ENCODE assay signal across 22 mouse cellular contexts in the genomic region with DNA sequence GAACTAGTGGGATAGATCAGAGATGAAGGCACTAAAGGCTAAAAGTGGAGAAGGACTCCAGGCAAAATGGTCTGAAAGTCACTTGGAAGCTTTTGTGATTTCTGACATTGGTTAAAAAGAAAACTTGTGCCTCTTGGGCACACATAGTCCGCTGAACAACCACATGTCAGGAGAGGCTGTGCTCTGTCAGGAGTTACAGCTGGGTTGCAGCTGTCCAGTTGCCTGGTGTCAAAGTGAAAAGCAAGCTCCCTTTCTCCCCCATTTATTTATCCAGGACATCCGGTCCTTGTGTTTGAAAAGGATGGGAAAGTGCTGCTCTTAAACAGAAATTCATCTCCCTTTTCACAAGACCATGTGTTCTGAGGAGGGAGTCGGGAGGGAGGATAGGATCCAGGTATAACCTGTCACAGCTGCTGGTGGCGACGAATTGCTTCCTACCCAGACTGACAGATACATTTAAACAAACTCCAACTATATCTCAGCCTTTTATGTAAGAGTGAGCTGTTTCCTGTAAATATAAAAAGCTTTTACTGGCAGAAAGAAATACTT.
DNase-seq lines count a peak whose midpoint lies in the region; ATAC-seq lines count a peak whose summit lies in the region.
"Had no signal": no experiment of that assay in that cellular context is flagged by ENCODE, and none has a peak within 500 bp of the region (broad histone marks: within the 10 kb centered on the region; RNA-seq: fewer than 3 reads in every experiment).

No protein-coding gene starts in this region.

- ATAC-seq in hindbrain, embryonic 11.5 days (ENCODE audit: low FRiP score), result no peak
- peak; percentile 55; the same call in 1 of the 2 replicates for ATAC-seq in lung, embryonic 15.5 days (ENCODE audit: borderline replicate concordance, extremely low read depth, low FRiP score, low TSS enrichment)
- ATAC-seq in intestine, embryonic 16.5 days, result peak; percentile 56; the same call in 1 of the 2 replicates
- ATAC-seq: activated CD4-positive, CD25-positive, alpha-beta regulatory T cell, adult 4 months had no signal

- H3K36me3 ChIP-seq in hindbrain, embryonic 10.5 days, result no peaks in the 10 kb centered on the region
- no peaks in the 10 kb centered on the region for H3K36me3 ChIP-seq in hindbrain, embryonic 11.5 days (ENCODE audit: control insufficient read depth, insufficient read depth, low read length)
- H3K36me3 ChIP-seq in lung, embryonic 15.5 days, result no peaks in the 10 kb centered on the region
- no peaks in the 10 kb centered on the region for H3K36me3 ChIP-seq in intestine, embryonic 16.5 days (ENCODE audit: control insufficient read depth, insufficient read depth, low read length)
- H3K36me3 ChIP-seq: embryonic facial prominence, embryonic 12.5 days; forebrain, embryonic 12.5 days; hindbrain, embryonic 12.5 days; limb, embryonic 10.5 days; liver, embryonic 15.5 days; midbrain, embryonic 12.5 days had no signal

- no peak overlapping the region for H3K4me3 ChIP-seq in hindbrain, embryonic 10.5 days
- no peak overlapping the region for H3K4me3 ChIP-seq in hindbrain, embryonic 11.5 days (ENCODE audit: low read depth, low read length)
- no peak overlapping the region for H3K4me3 ChIP-seq in lung, embryonic 15.5 days
- no peak overlapping the region for H3K4me3 ChIP-seq in intestine, embryonic 16.5 days (ENCODE audit: low read length)
- H3K4me3 ChIP-seq: embryonic facial prominence, embryonic 12.5 days; erythroblast, embryonic 14.5 days; forebrain, embryonic 12.5 days; hindbrain, embryonic 12.5 days; limb, embryonic 10.5 days; liver, embryonic 15.5 days; midbrain, embryonic 12.5 days had no signal

- peak; percentile 4 for DNase-seq in hindbrain, embryonic 10.5 days (ENCODE audit: low spot score)
- DNase-seq in hindbrain, embryonic 11.5 days (ENCODE audit: low spot score), result no peak
- DNase-seq in lung, postnatal 14 days, result no peak
- peak; percentile 5 for DNase-seq in mesoderm, embryonic 11.5 days (ENCODE audit: low read depth, low spot score)
- DNase-seq in adrenal gland, postnatal 14 days, result no peak
- no peak for DNase-seq in adrenal gland, postnatal 36 days
- DNase-seq: adrenal gland, postnatal 10 days; cerebellum, adult 8-10 months; cerebellum, postnatal 36 days; gastrocnemius, postnatal 25 days; kidney, adult 8-10 months; liver had no signal

- H3K4me2 ChIP-seq in hindbrain, embryonic 11.5 days (replicated peaks; ENCODE audit: low read depth, low read length), result no peak overlapping the region
- no peak overlapping the region for H3K4me2 ChIP-seq in lung, embryonic 15.5 days
- no peak overlapping the region for H3K4me2 ChIP-seq in intestine, embryonic 16.5 days (ENCODE audit: low read depth, low read length)
- H3K4me2 ChIP-seq: embryonic facial prominence, embryonic 12.5 days; forebrain, embryonic 12.5 days; hindbrain, embryonic 12.5 days; liver, embryonic 15.5 days; midbrain, embryonic 12.5 days had no signal

- H3K4me1 ChIP-seq in hindbrain, embryonic 10.5 days (replicated peaks), result no peaks in the 10 kb centered on the region
- H3K4me1 ChIP-seq in hindbrain, embryonic 11.5 days (replicated peaks; ENCODE audit: control insufficient read depth, insufficient read depth, low read length), result no peaks in the 10 kb centered on the region
- 0 out of 2 replicates have a peak, but pooled peaks cover 5% of the 10 kb centered on the region for H3K4me1 ChIP-seq in lung, embryonic 15.5 days
- no peaks in the 10 kb centered on the region for H3K4me1 ChIP-seq in intestine, embryonic 16.5 days (ENCODE audit: control insufficient read depth, insufficient read depth, low read length)
- H3K4me1 ChIP-seq: embryonic facial prominence, embryonic 12.5 days; forebrain, embryonic 12.5 days; hindbrain, embryonic 12.5 days; limb, embryonic 10.5 days; liver, embryonic 15.5 days; midbrain, embryonic 12.5 days had no signal

- 79% methylated on average over 5 of the region's 5 CpGs for WGBS in hindbrain, embryonic 10.5 days
- WGBS in hindbrain, embryonic 11.5 days, result 74% methylated on average over 5 of the region's 5 CpGs
- 22% methylated on average over 5 of the region's 5 CpGs for WGBS in lung, embryonic 15.5 days
- WGBS in intestine, embryonic 16.5 days, result 30% methylated on average over 5 of the region's 5 CpGs

- no peak overlapping the region for H3K27ac ChIP-seq in hindbrain, embryonic 10.5 days
- H3K27ac ChIP-seq in hindbrain, embryonic 11.5 days (ENCODE audit: low read depth, low read length), result no peak overlapping the region
- H3K27ac ChIP-seq in lung, embryonic 15.5 days, result no peak overlapping the region
- H3K27ac ChIP-seq in intestine, embryonic 16.5 days (ENCODE audit: low read length), result no peak overlapping the region
- H3K27ac ChIP-seq: embryonic facial prominence, embryonic 12.5 days; forebrain, embryonic 12.5 days; hindbrain, embryonic 12.5 days; limb, embryonic 10.5 days; liver, embryonic 15.5 days; midbrain, embryonic 12.5 days had no signal

- no peak overlapping the region for H3K9ac ChIP-seq in hindbrain, embryonic 11.5 days (ENCODE audit: low read depth, low read length)
- no peak overlapping the region for H3K9ac ChIP-seq in lung, embryonic 15.5 days
- H3K9ac ChIP-seq in intestine, embryonic 16.5 days (ENCODE audit: low read depth, low read length), result no peak overlapping the region
- H3K9ac ChIP-seq: embryonic facial prominence, embryonic 12.5 days; forebrain, embryonic 12.5 days; hindbrain, embryonic 12.5 days; liver, embryonic 15.5 days; midbrain, embryonic 12.5 days had no signal

- no peaks in the 10 kb centered on the region for H3K27me3 ChIP-seq in hindbrain, embryonic 10.5 days (ENCODE audit: insufficient read depth, poor library complexity, severe bottlenecking)
- H3K27me3 ChIP-seq in hindbrain, embryonic 11.5 days (ENCODE audit: control insufficient read depth, insufficient read depth, low read length), result no peaks in the 10 kb centered on the region
- H3K27me3 ChIP-seq in lung, embryonic 15.5 days, result no peaks in the 10 kb centered on the region
- H3K27me3 ChIP-seq in intestine, embryonic 16.5 days (replicated peaks; ENCODE audit: control insufficient read depth, insufficient read depth, low read length), result no peaks in the 10 kb centered on the region
- H3K27me3 ChIP-seq: embryonic facial prominence, embryonic 12.5 days; forebrain, embryonic 12.5 days; hindbrain, embryonic 12.5 days; liver, embryonic 15.5 days; midbrain, embryonic 12.5 days had no signal

- no peaks in the 10 kb centered on the region for H3K9me3 ChIP-seq in hindbrain, embryonic 10.5 days
- H3K9me3 ChIP-seq in hindbrain, embryonic 11.5 days (ENCODE audit: control insufficient read depth, low read length), result no peaks in the 10 kb centered on the region
- H3K9me3 ChIP-seq in lung, embryonic 15.5 days, result no peaks in the 10 kb centered on the region
- no peaks in the 10 kb centered on the region for H3K9me3 ChIP-seq in intestine, embryonic 16.5 days (ENCODE audit: control insufficient read depth, low read length)
- H3K9me3 ChIP-seq: embryonic facial prominence, embryonic 12.5 days; forebrain, embryonic 12.5 days; hindbrain, embryonic 12.5 days; limb, embryonic 10.5 days; liver, embryonic 15.5 days; midbrain, embryonic 12.5 days had no signal

Comparison
In these comparisons a context has a peak if more than half of its experiments do, and no peak if none do; other contexts are left out.
1. DNase-seq: peak in hindbrain, embryonic 10.5 days (single experiment) and mesoderm, embryonic 11.5 days (single experiment); none in hindbrain, embryonic 11.5 days (single experiment), lung, postnatal 14 days (single experiment), adrenal gland, postnatal 14 days (single experiment) and adrenal gland, postnatal 36 days (0 of 2).